Mouse (Mus musculus) right cerebral cortex, adult 18-20 months (tissue): ENCODE measurements around the gene Agk.

ENCODE experiments used
- DNase-seq: peaks from one replicate; pipeline ENCODE4 v3.0.0; 2022; ENCODE audit warnings: mixed read lengths

Gene Agk

DNA sequence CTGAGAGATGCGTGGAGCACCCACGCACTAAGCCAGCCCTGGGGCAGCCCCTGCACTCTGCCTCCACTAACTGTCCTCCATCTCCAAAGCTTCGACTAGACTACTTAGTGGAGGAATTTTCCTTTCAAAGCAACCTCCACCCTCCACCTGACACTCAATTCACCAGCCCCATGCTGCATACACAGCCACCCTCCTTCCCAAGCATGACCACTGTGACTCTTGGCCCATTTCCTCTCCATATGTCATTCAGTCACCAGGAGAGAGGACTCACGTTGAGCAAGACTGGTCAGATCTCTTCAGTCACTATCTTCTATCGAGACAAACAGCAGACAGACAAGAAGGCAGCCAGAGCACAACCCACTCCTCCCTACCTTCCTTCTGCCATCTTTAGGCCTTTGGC is 88.1 kb downstream of the Agk start:
- no peak for DNase-seq

- DNase-seq: no peak
Observed at GRCm38 (mm10) chr6:40413565-40413964, 88.6 kb downstream of the Agk start.

DNA sequence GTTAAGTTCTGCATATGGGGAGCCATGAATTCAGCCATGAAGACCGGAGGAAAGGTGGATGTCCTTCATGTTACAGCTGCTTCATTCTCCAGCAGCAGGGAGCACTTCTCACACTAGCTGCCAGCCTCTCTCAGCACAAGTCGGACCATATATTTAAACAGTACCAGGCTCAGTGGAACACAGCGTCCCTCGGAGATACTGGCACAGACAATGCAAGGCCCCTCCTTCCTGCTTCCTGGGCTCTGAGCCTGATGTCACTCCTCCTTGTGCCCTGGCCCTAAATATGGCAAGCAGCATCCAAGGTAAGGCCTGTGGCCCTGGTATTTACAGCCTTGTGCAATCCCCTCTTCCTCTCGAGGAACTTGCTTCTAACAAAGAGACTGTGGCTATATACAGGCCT is 90.8 kb downstream of the Agk start:
- DNase-seq: no peak

- DNase-seq: no peak
Observed at GRCm38 (mm10) chr6:40418386-40418785, 93.4 kb downstream of the Agk start.

DNA sequence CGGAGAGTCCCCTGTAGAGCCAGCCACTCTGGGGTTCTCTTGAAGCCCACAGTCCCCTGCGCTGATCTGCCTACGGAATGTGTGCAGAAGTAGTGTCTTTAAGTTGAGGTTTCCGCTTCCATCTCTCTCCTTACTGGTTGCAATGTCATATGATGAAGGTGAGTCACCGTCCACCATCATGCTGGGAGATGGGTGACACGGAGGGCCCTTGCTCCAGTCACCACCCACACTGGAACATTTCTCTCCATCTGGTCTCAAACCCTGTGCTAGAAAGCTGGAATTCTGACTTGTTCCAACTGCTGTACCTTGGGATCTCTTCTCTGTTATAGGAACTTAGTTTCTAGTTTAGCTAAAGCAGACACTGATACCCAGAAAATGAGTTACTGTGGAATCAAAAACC is 96.1 kb downstream of the Agk start:
- DNase-seq: no peak

- DNase-seq: no peak
Observed at GRCm38 (mm10) chr6:40423013-40423412, 98.0 kb downstream of the Agk start.

- DNase-seq: peak; percentile 54
Observed at GRCm38 (mm10) chr6:40423774-40424173, 98.8 kb downstream of the Agk start.

DNA sequence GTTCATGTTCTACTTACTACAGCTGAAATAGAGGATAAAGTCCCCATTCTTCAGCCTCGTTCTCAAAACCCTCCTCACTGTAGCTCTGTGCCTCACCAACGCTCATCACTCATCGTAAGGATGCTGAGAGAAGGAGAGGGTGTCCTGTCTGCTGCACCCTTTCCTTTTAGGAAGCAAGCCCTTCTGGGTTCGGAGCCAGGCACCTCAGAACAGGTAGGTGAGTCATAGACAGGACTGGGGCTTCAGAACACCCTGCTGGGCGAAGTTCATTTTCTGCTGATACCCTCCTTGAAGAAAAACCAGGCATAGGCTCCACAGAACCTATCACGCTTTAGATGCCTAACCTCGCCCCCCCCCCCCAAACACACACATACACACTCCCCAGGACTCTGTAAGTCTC is 102.5 kb downstream of the Agk start:
- no peak for DNase-seq

GRCm38 (mm10) chr6:40428696-40429095 is 103.7 kb downstream of the Agk start:
- no peak for DNase-seq

DNA sequence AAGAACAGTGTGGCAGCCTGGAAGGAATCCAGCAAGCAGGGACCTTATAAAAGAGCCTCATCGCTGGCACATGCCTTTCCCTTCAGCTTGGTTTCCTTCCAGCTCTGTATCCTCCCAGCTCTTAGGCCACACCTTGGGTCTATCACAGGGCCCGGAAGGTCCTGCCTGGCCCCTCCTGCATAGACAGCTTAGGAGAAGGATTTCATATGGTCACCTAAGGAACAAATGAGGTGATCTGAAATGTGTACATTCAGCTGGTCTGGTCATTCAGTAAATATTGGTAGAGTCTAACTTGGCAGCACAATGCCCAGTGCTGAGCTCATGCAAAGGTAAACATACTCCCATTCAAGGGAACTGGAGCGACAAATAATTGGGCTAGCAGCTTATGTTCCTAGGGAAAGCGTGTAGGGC is 104.6 kb downstream of the Agk start:
- no peak for DNase-seq

DNA sequence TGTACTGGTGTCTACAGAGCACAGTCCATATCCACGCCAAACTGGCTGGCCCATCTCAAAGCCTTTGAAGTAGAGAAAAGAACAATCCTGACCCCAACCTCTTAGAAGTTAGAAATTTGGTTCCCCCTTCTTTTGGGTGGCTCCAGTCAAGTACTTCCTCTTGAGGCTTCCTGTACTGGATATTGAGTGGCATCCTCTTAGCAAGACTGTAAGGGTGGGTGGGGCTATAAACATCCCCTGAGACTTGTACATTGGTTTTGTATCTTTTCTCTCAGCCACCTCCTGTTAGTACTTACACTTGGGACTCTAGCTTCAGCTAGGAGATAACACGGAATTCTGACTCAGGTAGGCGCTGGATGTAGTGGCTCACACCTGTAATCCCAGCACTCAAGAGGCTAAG is 105.3 kb downstream of the Agk start:
- no peak for DNase-seq

- DNase-seq: peak; percentile 56
Observed at GRCm38 (mm10) chr6:40430878-40431277, 105.9 kb downstream of the Agk start.

- DNase-seq: no peak
Observed at GRCm38 (mm10) chr6:40431356-40431755, 106.4 kb downstream of the Agk start.

DNA sequence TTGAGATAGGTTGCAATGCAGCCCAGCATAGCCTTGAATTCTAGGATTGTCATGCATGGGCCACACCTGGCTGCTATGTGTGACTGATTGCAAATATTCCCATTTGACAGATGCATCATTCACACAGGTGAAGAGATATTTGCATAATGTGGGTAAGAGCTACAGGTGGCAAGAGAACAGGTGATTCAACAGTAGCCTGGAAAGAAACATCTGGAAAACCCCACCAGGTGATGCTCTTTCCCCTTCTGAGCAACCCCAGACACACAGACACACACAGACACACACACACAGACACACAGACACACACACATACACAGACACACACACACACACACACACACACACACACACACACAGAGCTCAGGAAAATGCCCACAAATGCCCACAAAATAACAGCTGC is 106.8 kb downstream of the Agk start:
- DNase-seq: no peak

- peak; percentile 80 for DNase-seq
Observed at GRCm38 (mm10) chr6:40432346-40433275, 107.6 kb downstream of the Agk start.

DNA sequence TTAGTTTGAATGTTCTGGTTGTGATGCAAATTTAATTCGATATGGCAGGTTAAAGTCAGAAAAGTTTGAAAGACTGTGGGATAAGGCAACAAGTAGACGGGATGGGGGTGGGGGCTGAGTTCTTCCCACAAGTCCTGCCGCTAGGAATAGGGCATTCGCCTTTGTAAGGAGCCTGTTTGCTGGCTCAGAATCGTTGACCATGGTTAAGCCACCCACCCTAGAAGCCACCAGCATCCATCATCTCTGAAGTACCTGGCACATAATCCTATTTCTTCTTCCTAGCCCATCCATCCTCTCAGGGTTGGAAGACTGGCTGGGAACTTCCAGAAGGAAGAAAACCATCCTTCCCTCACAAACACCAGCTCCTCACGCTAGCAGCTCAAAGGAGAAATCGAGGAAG is 109.7 kb downstream of the Agk start:
- no peak for DNase-seq

DNA sequence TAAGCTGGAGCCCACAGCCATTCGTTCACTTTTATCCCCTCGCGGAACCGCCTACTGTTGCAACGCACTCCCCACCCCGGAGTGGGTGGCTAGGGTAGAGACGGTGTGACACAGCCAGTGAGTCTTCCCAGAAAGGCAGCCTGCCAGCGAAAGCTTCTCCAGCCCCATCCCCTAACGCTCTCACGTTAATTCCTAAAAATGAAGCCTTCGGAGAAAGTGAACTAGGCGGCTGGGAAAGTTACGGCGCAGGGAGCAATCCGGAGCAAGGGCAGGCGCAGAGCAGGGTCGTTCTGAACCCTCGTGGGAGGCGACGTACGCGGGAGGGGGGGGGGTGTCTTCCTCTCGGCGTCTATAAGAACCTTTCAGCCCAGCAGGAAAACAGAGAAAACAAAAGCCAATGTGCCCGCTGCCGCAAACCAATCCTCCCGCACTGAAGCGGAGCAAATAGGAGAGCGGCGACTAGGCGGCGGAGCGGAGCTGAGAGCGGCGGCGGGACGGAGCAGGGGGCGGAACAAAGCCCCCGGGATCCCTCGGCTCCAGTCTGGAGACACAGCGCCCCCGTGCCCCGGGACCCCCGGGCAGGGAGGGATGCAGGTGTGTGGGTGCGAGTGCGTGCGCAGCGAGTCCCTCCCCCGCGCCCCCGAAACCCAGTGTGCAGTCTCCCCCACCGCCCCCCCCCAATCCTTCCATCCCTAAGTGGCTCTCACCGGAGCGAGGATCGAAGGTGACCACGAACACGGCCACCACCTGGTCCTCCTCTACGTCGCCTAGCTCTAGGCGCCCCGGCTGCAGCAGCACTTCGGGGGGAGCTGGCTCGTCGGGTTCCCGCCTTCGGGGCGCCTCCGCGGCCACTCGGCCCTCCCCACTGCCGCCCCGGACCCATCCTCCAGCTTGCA is 110.4 kb downstream of the Agk start:
- peak; percentile 87 for DNase-seq

DNA sequence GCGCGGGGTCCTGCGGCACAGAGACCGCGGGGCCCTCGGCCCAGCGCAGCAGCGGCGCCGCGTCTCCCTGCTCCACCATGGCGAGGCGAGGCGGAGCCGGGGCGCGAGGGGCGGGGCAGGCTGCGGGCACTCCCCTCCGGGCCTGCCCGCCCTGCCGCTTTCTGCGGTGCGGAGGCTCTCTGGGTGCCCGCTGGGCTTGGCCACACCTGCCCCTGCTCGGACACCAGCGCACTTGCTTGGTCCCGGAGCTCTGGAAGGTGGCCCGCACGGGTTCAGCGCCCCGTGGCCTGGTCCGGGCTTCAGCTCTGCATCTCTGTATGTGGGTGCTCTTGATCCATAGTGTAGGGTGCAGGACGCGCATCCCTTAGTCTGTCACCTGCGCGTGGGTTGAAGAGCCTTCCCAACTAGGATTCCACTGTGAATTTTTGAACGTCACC is 111.1 kb downstream of the Agk start, which contains the start of gene E330009J07Rik:
Gene E330009J07Rik, minus strand, starts transcription at position 89 of the 437 bp plus-strand sequence.
- peak; percentile 89 for DNase-seq

- DNase-seq: no peak
Observed at GRCm38 (mm10) chr6:40438936-40439335, 114.0 kb downstream of the Agk start, which contains the start of gene Wee2. Gene Wee2 (plus strand): TSS chr6:40439088.

DNA sequence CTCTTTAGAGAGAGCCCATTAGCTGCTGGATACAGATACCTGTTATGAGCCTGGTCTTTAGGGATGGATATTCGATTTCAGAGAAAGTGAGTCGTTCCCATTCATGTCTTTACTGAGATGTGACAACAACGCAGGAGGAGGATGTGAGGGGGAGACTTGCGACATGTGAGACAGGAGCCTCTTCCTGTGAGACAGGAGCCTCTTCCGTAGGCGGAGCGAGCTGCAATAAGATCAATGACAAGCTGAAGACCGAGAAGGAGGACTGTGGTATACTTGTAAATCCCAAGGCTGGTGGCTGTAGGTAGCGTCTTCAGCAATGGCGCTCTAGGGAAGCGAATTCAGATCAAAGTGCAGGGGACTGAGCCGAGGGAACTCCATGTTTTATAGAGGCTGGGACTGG is 114.8 kb downstream of the Agk start:
- no peak for DNase-seq

DNA sequence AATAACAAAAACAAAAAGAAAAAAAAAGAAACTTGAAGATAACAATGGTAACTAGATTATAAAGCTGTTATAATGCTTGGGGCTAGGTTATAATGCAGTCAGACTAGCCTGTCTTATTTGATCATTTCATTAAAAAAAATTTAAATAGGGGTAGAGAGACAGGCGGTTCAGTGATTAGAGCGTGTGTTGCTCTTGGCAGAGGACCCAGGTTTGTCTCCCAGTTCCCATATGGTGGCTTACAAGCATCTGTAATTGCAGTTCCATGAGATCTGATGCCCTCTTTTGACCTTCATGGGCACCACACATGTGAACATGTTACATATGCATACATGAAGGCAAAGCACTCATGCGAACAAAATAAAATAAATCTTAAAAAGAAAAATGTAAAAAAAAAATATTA is 116.3 kb downstream of the Agk start:
- DNase-seq: no peak

DNA sequence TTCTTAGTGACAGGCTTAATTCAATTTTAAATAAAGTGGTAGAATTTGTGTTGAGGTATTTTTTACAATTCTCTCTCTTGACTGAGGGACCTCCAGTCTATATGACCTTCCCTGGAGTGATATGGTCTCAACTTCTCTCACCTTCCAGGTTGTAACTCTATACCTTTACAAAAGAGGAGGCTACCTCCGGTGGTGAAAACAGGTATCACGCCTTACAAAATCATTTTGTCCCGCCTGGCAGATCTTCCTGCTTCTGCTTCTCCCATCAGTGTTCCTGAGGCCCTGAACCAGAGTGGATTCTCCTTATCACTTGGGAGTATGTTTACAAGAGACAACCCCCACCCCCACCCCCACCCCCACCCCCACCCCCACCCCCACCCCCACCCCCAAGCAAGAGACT is 116.8 kb downstream of the Agk start:
- no peak for DNase-seq

- DNase-seq: no peak
Observed at GRCm38 (mm10) chr6:40443281-40443928, 118.4 kb downstream of the Agk start.
